Mouse (Mus musculus) mature B cell (primary cell): ENCODE measurements around the gene Tmeff2.
"Not testable (repeated sequence)": the region's sequence is repeated elsewhere in the genome, so short reads cannot be mapped to it uniquely, and the experiment has no call there.

Experiments
- in situ Hi-C: fragments of 300-500 bp; cut with MboI; formaldehyde crosslinking; loops from 2 replicates; pipeline ENCODE4 v1.14.3; 2019

Tmeff2 gene

DNA sequence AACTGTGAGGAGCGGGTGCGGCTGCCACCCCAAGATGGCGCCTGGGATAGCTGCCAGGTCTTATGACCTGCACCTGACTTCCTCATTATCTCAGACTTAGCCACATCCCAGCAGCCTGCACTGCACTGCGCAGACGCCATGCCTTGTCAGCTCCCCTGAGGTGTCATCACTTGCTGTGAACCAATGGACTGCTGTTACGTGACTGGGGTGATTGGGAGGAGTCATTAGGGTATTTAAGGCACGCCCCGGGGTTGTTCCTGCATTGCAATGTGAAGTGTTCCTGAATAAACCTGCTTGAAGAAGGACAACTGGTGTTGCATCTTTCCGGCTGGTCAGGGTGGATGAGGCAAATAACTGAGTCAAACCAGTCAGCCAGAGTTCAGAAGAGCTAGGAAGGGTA is at the start of gene Tmeff2:
Gene Tmeff2 (plus strand): TSS at position 262 of the 400 bp plus-strand sequence.
- in situ Hi-C loops, result not testable (repeated sequence)

DNA sequence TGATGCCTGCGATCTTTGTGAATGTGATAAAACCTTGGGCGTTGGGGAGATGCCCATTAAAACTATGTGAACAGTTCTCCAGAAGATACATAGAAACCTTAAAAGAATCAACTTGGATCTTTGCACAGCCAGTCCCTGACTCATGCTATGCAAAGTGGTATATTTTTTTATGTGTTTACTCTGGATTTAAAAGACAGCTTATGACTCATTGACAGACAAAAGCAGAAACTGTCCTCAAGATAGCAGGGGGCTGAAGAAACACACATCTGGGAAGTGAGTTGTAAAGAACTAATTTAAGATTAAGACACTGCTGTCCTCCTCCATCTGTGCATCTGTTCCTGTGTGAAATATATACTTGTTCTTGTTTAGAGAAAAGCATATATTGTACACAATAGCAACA is 38.9 kb upstream of the Tmeff2 start:
- in situ Hi-C loops, result no loop called here

DNA sequence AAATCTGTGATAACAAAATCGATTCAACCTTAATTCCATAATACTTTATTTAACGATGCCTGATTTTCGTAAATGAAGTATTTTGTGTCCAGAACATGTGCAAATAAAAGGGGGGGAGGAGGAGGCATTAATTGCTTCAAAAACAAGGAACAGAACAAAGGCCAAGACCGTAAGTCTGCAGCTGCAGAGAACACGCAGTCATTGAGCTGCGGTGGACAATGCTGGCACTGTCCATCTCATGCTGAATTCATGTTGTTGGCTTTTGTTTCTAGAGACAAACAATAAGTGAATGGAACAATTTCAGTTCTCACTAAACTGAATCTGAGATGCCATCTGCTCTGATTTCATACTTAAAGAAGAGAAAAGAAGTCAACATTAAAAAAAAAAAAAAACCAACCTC is 2.8 kb upstream of the Tmeff2 start:
- in situ Hi-C loops, result no loop called here

DNA sequence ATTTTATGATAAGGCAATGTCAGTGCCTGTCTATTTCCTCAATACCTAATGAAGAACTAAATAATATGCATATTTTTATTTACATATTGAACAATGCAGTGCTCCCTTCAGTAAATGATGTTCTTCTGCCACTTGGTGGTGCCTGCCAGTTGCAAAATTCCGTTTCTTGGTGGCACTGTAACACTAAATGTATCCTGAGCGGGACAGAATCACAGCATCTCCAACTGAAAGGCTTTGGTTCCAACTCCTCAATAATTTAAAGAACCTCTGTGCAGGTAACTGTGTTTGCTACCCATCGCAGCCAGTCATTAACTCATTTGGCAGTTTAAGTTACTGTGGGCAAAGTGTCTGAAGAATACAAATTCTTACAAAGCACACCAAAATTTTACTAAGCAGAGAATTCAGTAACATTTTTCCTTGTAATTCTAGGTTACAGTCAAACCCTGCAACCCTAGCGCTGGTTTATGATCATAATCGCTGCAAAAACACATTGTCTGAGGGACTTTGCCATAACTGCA is 24.4 kb downstream of the Tmeff2 start:
- in situ Hi-C loops, result no loop called here

DNA sequence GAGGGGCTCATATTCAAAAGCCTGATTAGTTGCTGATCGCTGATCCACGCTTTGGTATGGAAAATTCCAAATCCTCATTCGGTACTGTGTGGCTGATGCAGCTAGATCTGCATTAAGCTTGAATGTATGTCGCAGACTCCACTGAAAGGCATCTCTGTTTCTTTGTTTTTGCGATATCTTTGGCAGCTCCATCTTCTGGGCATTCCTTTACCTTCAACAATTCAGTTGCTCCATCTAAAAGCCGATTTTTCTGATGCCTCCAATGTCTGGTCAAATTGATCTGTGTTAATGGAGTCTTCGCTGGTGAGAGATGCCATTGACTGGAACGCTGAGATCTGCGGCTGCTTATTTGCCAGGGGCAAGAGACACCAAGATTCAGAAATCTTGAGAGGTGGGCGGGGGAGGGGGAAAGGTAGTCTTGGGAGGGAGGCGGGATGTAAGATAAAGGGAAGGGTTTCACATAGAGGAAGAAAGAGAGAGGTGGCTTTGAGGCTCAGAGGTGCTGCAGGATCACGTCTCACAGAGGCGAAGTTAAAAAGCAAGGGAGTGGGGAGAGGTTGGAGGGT is 25.0 kb downstream of the Tmeff2 start:
- in situ Hi-C loops, result no loop called here

DNA sequence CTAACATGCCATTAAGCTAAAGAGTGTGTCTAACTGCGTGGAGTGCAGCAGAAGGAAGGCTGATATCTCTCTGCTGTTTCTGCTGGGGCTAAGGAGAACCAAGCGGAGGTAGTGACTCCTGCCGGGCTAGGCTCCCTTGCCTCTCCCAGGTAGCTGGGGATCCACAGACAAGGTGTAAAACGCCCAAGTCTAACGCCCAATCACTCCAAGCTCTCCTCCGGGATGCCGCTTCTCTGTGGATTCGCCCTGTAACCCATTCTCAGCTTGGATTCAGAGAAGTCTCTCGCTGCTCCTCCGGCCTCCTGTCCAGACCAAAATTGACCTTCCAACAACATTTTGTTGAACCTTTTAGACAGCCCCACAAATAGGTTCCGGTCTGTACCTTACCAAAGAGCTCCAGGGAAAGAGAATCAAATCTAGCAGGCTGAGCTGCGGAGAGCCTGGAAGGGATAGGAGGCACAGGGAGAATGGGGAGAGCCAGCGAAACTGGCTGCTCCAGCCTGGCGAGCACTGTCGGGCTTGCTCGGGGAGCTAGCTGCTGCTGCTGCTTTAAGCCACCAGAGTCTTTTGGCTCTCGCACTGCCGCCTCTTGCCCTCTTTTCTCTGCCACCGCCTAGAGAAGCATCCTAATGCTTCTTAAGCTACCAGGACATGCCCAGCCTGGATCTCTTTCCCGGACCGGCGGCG is 26.1 kb downstream of the Tmeff2 start:
- in situ Hi-C loops, result no loop called here

GRCm38 (mm10) chr1:50927077-50927611 is 26.7 kb downstream of the Tmeff2 start:
- in situ Hi-C loops, result no loop called here

GRCm38 (mm10) chr1:50927679-50928187 is 27.3 kb downstream of the Tmeff2 start:
- in situ Hi-C loops, result no loop called here

DNA sequence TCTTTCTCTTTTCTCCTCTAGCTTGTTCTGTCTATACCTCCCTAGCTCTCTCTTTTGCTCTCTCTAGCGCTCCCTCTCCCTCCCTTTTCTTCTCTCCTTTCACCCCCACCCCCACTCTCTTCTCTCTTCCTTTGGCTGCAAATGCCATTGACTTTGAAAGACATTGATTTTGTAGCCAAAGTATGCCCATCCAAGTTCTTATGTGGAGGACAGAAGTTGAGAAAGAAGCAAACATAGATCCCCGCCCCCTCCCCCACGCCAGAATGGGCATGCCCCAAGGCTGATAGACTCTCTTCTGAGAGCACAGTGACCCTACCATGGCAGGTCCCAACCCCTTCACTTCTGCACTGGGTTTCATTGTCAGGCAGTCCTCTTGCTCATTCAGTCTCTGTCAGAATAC is 28.3 kb downstream of the Tmeff2 start:
- in situ Hi-C loops, result no loop called here

DNA sequence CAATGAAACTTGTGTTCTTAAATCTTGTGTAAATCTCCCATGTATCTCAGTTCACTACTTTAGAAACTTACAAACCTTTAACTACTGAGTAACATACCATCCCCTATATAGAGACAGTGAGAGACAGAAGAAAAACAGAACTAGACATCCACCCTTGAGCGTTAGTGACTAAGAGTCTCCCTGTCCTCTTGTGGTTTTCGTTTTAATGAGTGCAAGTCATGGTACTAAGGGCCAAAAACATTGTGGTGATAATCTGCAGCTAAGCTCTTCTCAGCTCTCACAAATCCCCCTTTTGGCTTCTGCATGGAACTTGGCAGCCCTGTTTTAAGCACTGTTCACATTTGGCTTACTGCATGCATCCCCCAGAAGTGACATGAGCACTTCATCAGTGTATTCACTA is 34.6 kb downstream of the Tmeff2 start:
- in situ Hi-C loops, result no loop called here

GRCm38 (mm10) chr1:50935484-50935883 is 35.0 kb downstream of the Tmeff2 start:
- in situ Hi-C loops, result no loop called here

- in situ Hi-C loops, result no loop called here
These were observed 39.9 kb downstream of the Tmeff2 start for GRCm38 (mm10) chr1:50940131-50941039.

- in situ Hi-C loops, result no loop called here
These were observed 48.1 kb downstream of the Tmeff2 start for GRCm38 (mm10) chr1:50948575-50948974.

DNA sequence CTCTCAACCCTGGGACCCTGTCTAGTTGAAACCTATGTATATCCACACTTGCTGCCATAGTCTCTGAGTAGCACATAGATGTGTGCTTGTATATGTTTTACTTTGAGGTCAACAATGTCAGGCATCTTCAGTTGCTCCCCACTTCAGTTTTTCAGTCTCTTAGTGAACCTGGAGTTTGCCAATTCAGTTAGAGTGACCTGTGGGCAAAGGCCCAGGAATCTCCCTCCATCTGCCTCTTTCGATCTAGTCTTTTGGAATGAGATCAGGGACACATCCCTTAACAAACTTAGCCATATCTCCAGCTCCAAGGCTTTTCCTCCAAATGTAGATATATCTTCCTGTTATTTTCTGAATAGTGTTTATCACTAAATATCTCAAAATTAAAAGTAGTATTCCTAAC is 58.4 kb downstream of the Tmeff2 start:
- in situ Hi-C loops, result loop anchor here (25.0 kb wide), 1 partner anchor 653 kb away; no protein-coding TSS in a partner anchor

DNA sequence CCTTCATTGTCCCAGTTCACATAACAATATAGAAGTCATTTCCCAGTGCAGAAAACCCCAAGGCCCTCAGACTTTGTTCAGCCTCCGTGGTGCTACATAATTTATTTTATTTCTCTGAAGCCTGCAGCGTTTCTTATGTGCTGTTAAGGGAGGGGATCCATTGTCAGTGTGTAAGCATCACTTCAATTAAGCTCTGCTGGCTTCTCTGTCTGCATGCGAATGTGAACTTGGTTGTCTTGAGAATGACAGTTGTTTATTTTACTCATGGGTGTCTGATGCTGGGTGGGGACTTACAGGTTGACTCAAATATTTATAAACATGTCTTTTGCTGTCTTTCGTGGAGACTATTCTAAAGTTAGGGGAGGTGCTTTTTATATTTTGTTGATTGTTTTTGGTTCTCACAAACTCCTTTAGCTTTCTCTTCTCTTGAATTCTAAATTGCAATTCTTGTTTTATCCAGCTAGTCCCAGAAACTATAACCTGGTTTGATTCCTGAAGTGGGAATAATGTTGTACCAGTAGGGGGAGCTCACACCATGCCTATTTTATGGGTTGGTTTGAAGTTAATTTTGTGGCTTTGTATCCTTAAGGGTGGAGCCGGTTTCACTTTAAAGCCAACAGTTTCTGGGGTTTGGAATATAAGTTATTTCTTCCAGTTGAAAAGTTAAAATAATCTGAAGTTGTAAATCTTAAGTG is 61.7 kb downstream of the Tmeff2 start:
- in situ Hi-C loops, result loop anchor here (25.0 kb wide), 1 partner anchor 650 kb away; no protein-coding TSS in a partner anchor

DNA sequence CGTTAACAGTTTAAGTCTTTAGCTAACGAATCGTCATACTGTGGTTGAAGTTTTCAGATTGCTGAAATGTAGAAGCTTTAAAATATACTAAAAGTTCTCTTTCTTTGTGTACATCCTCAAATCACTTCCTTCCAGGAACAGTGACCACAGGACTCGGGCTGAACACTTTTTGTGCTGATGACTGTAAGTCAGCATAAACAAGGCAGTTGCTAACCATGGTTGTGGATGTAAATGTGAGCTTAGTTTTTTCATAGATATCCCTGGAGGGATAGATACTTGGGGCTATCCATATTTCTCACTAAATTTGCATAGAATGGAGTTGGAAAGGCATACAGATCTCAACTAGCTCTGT is 62.2 kb downstream of the Tmeff2 start:
- in situ Hi-C loops, result loop anchor here (25.0 kb wide), 1 partner anchor 650 kb away; no protein-coding TSS in a partner anchor

DNA sequence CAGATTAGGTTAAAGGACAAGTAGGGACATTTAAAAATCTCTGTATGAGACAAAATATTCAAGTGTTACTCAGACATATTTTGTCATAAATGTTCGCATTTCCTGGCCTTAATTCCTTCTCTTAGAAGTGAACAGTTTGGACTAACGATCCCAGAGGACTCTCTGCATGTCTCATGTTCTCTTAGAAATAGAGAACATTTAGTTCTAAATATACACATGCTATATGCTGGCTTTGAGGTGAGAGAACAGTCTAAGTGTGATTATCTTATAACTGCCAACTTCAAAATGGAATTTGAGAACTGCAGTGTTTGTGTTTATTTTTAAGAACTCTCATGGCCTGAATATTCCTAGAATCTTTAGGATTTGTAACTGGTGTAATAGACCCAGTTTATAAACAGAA is 69.2 kb downstream of the Tmeff2 start:
- in situ Hi-C loops, result loop anchor here (25.0 kb wide), 1 partner anchor 643 kb away; no protein-coding TSS in a partner anchor

- in situ Hi-C loops, result loop anchor here (25.0 kb wide), 1 partner anchor 641 kb away; no protein-coding TSS in a partner anchor
These were observed 70.4 kb downstream of the Tmeff2 start for GRCm38 (mm10) chr1:50970853-50971252.

- in situ Hi-C loops, result loop anchor here (25.0 kb wide), 1 partner anchor 640 kb away; no protein-coding TSS in a partner anchor
These were observed 72.3 kb downstream of the Tmeff2 start for GRCm38 (mm10) chr1:50972509-50973436.
